Mouse (Mus musculus) brain, embryonic 14.5 days (tissue): ENCODE data around the gene Ndufb8. TPM values are rescaled to one million over a fixed set of nuclear protein-coding genes. Genes with fewer than 3 reads are reported as not detected.

Experiments
- DNase-seq: peaks from one replicate; pipeline ENCODE4 v3.0.0-alpha.2; 2011; ENCODE audit warnings: low read depth
- CTCF ChIP-seq: fragments of 200-500 bp; IDR thresholded peaks from 2 replicates; pipeline ENCODE4 v1.5.1; 2012; ENCODE audit warnings: inconsistent platforms, mild to moderate bottlenecking, moderate library complexity, borderline replicate concordance; ENCODE audit not compliant: insufficient read depth, insufficient read length; ENCODE audit errors: extremely low read depth
- POLR2A ChIP-seq: fragments of 200-500 bp; IDR thresholded peaks from 2 replicates; pipeline ENCODE4 v1.6.1; 2012; ENCODE audit warnings: mild to moderate bottlenecking, inconsistent platforms, borderline replicate concordance; ENCODE audit not compliant: poor library complexity, insufficient read depth, insufficient read length, severe bottlenecking; ENCODE audit errors: extremely low read depth
- polyA plus RNA-seq: library from polyadenylated mRNA; depleted of rRNA; stranded (reverse); fragments of >200 nt; gene quantifications from 2 replicates; pipeline ENCODE4 v1.2.3, GENCODE M21; 2012; rRNA removed

Gene Ndufb8
- 434 and 563 TPM in 2 replicates for polyA plus RNA-seq

- DNase-seq: peak; percentile 97
- TF ChIP-seq POLR2A (peak; percentile 73; the same call in 1 of the 2 replicates), CTCF (no peak)
Observed at GRCm38 (mm10) chr19:44554861-44555590, at the start of gene Ndufb8. Gene Ndufb8 (minus strand): TSS chr19:44555440.

- DNase-seq: no peak
- TF ChIP-seq CTCF: no peak
- TF ChIP-seq POLR2A: no peak
Observed at GRCm38 (mm10) chr19:44594180-44594579, 38.9 kb upstream of the Ndufb8 start.

- TF ChIP-seq POLR2A: no peak
- peak; percentile 54 for DNase-seq
Observed at GRCm38 (mm10) chr19:44591638-44592037, 36.4 kb upstream of the Ndufb8 start.

GRCm38 (mm10) chr19:44590992-44591391 lies 35.8 kb upstream of the Ndufb8 start:
- TF ChIP-seq POLR2A: no peak
- no peak for TF ChIP-seq CTCF
- DNase-seq: peak; percentile 12

GRCm38 (mm10) chr19:44589591-44590223 lies 34.5 kb upstream of the Ndufb8 start:
- no peak for DNase-seq
- TF ChIP-seq POLR2A: no peak
- TF ChIP-seq CTCF: no peak

GRCm38 (mm10) chr19:44588036-44588435 lies 32.8 kb upstream of the Ndufb8 start:
- TF ChIP-seq CTCF (no peak), POLR2A (no peak)
- no peak for DNase-seq

GRCm38 (mm10) chr19:44582638-44583309 lies 27.5 kb upstream of the Ndufb8 start:
- TF ChIP-seq POLR2A: no peak
- TF ChIP-seq CTCF: peak; percentile 100
- DNase-seq: peak; percentile 90

GRCm38 (mm10) chr19:44582103-44582502 lies 26.9 kb upstream of the Ndufb8 start:
- no peak for TF ChIP-seq CTCF
- no peak for DNase-seq

- no peak for TF ChIP-seq CTCF
- TF ChIP-seq POLR2A: no peak
- no peak for DNase-seq
Observed at GRCm38 (mm10) chr19:44578038-44578437, 22.8 kb upstream of the Ndufb8 start.

GRCm38 (mm10) chr19:44576275-44576674 lies 21.0 kb upstream of the Ndufb8 start:
- TF ChIP-seq CTCF (no peak), POLR2A (no peak)
- DNase-seq: no peak

- TF ChIP-seq POLR2A: no peak
- no peak for TF ChIP-seq CTCF
- no peak for DNase-seq
Observed at GRCm38 (mm10) chr19:44567763-44568162, 12.5 kb upstream of the Ndufb8 start.
